Mouse (Mus musculus) 416B (cell line): ENCODE measurements around the gene Enpp1.
"Not testable (repeated sequence)": the region's sequence is repeated elsewhere in the genome, so short reads cannot be mapped to it uniquely, and the experiment has no call there.

Source experiments
- DNase-seq: peaks from one replicate; pipeline ENCODE4 v3.0.0; 2011; ENCODE audit warnings: low read depth

The Enpp1 gene

DNA sequence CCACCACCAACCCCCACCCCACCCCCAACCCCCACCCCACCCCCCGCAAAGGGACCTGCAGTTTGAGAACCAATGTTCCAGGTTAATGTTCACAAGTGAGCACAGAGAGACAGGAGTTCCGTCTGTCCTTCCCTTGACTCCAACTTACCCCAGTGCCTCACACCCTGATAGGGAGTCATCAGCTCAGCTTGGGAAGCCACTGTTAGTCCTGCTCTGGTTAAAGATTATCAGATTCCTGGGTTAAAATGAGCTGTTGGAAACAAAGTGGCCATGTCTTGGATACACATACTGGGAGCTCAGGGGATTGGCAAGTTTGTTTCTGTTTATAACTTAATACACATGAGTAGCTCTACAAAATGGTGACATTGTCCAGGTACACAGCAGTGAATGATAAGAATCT, 75.0 kb downstream of the Enpp1 start:
- DNase-seq, result no peak

DNA sequence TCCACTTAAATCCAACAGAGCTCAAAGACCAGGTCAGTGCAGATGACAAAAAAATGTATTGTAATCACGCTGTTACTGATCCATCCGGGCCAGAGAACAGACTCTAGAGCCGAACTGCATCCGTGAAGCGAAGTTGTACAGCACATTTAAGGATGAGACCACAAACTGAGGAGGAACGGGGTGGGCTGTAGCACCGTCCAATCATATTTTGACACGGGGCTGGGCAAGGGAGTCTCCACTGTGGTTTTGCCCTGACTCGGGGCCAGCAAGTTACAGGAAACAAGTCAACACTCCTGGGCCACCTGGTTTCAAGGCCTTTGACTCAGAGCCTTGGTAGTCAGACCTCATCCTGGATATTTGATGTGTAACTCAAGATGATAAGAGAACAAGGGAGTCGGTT, 76.1 kb downstream of the Enpp1 start:
- DNase-seq, result peak; percentile 98

DNA sequence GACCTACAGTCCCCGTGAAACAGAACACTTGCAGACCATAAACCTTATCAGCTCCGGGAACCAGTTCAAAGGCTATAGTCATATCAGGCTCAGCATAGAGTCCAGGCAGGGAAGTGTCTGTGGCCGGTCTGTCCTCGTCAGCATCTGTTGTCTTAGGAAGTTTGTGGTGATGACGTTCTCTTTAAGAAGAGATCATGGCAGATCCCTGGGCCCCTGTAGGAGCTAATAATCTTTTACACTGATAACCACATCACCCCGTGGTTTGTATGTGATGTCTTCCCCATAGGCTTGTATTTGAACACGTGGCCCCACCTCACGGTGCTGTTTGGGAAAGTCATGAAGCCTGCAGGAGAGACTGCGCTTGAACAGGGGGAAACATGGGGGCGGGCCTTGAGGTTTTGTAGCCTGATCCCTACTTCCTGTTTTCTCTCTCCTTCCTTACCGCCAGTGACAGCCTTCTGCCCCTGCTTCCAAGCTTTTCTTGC, 76.6 kb downstream of the Enpp1 start:
- peak; percentile 97 for DNase-seq

DNA sequence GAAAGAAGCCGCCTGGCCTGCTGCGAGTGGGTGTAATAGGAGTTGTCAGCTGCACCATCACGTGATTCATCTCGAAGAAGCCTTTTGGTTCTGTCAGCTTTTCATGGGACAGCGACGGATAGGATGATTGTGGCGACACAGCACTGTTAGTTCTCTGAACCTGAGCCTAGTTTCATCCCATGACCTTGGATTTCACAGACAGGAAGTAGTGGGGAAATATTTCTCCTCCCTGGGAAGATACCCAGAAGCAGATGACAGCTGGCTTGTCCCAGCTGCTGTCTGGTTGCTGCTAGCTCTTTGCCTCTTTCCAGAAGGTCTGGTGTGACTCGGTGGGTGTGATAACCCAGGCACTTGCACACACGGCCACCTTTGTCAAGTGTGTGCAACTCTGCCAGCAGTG, 77.7 kb downstream of the Enpp1 start:
- DNase-seq, result peak; percentile 84

DNA sequence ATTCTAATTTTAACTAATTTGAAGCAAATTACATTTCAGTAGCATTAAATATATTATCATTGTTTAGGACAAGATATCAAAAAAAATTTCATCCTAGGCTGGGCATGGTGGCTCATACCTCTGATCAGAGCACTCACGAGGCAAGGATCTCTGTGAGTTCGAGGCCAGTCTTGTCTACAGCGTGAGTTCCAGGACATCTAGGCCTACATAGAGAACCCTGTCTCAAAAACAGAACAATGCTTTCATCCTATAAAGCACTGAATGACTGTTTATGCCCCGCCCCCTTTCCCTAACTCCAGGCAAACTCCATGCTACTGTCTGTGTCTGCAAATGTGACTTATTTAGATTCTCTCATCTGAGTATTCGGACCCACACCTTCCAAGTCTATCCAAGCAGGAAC, 80.8 kb downstream of the Enpp1 start:
- DNase-seq, result no peak

DNA sequence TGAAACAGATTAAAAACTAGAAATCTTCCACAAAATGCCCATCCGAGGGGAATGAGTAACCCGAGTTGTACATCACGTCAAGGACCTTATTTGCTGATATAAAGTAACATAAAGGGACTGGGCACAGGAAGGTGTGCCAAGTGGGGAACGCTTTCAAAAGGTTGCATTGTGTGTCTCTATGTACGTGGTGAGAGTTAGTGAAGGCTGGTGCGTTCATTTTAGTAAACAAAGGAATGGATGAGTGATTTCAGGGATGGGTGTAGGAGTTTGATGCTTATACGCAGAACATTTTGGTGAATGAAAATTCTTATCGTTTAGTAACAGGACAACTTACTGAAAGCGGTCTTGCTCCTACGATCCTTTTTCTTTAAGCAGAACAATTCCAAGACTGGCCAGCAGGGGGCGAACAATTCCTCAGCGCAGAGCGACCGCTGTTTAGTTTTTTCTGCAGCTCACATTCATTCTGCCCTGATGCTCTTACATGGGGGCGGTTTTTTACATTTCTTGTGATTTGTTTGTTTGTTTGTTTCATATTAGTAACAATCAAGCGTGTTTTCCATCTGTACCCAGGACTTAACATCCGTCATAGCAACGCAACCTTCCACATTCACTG, 81.4 kb downstream of the Enpp1 start:
- peak; percentile 79 for DNase-seq

DNA sequence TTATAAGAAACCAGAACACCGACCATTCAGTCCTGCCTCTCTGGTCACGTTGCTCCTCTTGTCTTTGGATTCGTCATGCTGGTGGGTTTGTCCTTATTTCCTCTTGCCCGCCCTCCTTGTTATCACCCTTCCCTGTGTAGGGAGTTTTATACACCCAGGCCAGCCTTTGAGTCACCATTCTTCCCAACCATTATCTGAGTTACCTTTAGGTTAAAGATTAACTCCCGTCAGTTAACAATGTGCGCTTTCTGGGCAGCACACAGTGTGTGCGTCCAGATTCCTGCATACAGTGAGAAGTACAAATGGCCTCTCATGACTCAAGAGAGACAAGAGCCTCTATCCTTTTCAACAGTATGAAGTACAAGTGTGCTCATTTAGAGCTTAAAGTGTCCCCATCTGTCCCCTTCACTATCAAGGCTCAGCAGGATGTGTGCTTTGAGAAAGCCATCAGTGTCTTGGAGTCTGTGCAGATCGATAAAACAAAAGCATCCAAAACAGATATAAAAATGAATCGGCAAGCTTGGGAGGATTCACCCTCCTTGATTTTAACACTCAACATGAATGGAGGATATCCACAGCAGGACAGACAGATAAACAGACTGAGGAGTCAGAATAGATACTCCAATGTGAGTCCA, 82.8 kb downstream of the Enpp1 start:
- DNase-seq, result no peak

DNA sequence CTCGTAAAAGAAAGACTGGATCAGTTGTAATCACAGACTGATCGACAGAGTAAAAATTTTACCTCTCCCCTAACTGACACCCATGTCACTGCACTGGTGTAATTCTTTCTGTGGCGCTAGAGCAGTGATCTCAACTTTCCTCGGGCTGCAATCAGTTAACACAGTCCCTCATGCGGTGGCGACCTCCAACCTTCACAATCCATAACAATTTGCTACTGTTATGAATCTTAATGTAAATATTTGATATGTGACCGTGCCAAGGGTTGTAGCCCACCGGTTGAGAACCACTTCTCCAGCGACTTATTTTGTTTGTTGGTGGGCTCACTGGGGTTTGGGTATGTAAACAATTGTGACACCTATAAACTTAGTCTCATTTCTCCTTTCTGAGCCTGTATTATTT, 83.5 kb downstream of the Enpp1 start:
- no peak for DNase-seq

DNA sequence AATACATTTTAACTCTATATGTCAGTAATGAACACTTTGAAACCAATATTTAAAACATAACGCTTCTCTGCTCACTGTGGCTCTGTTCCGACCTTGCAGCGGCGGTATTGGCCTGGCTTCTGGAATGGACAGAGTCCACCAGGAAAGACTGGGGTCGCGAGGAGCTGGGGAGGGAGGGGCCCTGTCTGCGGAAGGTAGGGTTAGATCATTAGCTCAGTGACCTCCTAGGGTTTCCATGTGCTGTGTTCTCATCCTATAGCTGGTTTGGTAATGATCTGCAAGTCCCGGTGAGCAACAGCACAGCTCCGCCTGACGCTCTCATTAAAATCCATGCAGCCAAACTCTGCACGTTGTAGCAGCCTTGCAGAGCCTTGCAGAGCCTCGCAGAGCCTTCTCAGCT, 84.7 kb downstream of the Enpp1 start:
- no peak for DNase-seq

DNA sequence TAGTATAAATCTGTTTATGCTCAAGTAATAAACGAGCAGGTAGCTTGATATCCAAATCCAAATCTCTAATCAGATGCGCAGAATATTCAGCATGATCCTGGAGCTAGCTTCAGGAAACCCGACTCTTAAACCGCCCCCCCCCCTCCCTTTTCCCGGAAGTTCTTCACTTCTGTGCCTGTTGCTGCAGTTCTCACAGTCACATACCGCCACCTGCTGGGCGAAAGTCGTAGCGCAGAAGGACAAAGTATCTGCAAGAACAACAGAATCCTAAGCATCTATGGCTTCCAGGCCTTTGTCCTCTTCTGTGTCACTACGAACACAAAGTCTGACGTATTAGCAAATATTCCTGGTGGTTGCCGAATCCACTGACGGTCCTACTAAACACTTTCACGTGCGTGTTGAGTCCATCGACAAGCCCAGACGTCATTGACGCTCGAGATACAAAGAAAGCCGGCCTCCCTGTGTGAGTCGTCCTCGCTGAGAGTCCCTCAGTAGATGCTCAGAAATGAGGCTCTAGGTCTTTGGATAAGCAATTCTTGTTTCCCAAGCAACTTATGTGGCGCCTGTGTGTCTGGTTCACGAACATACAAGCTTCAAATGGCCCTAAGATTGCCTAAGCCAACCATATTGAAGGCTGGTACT, 86.8 kb downstream of the Enpp1 start:
- DNase-seq, result peak; percentile 86

DNA sequence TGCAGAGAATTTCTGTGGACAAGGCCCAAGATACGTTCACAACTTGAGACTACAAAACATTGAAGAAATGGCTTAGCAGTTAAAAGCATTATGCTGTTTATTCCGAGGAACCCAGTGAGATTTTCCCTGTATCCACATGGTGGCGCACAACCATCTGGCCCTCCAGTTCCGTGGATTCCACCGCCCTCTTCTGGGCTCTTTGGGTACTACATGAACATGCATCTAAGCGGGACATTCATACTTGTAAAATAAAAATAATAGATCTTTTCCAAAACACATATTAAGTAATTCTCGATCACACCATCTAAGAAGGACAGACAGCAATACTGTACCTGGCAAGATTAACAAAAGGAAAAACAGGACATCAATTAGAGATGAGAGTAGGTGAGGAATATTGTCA, 89.4 kb downstream of the Enpp1 start:
- DNase-seq, result peak; percentile 87

DNA sequence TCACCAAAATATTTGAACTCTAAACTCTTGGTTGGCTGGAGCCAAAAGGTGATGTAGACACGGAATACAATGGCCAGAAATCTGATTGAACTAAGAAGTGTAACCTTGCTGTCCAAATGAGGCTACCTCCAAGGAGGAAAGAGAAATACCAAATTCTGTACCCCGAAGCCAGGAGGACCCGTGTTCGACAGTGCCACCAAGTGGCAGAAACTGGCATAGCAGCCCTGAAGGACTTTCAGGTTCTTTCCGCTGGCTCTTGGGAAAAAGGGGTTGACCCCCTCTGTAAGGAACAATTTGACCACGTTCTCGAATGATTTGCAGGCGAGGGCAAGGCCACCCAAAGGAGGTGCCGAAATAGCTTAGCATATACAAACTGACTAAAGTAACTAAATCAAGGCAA, 90.4 kb downstream of the Enpp1 start:
- DNase-seq, result peak; percentile 62

DNA sequence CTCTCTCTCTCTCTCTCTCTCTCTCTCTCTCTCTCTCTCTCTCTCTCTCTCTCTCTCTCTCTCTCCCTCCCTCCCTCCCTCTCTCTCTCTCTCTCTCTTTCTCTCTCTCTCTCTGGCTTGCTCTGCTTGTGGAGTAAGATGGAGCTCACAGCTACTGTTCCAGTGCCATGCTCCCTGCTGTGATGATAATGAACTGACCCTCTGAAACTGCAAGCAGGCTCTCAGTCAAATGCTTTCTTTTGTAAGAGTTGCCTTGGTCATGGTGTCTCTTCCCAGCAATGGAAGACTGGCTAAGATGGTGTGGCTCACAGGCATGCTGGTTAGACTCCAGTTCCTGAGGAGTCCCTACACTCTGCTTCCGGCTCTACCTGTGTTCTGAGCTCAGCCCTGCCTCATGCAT, 95.4 kb downstream of the Enpp1 start:
- not testable (repeated sequence) for DNase-seq

DNA sequence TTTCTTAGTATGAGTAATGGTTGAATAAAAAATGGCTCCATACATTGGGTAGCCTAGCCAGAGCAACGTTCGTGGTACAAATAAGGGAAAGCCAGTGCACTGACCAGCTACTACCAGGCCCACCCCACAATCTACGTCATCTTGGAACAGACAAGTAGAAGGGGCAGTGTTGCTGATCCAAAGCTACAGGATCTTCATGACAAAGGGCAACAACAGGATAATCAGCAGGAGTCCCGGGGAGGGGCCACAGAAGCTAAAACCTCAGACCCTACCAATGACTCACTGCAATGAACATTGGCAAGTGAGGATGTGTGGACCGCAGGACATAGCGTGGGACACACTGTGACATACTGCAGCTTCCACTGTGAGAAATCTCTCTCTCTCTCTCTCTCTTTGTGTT, 96.2 kb downstream of the Enpp1 start:
- no peak for DNase-seq

DNA sequence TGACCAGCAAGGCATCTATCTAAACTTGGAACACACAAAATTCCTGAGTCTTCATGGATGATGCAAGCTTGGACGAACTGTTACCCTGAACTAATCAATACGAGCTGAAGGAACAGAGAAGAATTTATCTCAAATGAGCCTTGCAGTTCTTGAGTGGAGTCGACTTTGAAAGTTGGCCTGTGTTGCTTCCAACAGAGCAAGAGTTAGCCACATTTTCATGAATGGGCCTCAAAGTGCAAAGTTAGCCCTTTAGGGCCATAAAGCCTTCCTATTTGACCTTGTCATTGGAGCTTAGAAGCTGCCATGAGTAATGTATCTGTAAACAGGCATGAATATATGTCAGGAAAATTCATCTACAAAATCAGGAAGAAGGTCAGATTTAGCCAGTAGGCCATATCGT, 97.2 kb downstream of the Enpp1 start:
- DNase-seq, result no peak

DNA sequence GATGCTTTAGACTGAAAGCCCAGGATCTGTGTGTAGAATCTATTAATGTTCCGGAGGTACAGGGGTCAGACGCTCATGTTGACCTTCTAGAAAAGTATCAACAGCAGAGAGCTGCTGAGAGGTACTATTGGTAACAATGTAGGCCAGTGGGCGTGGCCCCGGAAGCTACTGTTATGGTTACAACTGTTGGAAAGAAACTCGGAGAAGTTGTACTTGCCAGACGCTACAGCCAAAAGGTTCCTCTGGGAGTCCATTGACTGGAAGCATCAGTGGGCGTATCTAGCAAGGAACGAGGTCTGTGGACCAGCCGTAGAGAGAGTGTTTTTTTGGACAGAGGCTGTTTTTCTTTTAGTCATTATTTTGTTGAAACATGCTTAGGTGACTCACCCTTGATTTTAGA, 102.2 kb downstream of the Enpp1 start:
- DNase-seq, result no peak

DNA sequence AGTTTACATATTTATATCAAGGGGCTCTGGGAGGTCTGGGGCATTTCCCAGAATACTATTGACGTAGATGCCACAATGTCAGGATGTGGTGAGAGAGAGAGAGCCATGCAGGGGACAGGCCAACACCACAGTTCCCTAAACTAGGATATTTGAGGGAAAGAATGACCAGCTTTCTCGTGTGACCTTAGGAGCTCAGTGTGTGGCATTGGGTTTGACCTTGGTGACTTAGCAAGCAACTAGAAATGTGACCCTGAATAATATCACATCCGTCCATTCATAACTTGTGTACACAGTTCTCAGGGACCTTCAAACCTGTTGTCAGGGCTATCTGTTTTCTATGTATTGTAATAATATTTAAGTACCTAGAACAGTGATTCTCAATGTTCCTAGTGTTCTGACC, 102.8 kb downstream of the Enpp1 start:
- DNase-seq, result no peak

DNA sequence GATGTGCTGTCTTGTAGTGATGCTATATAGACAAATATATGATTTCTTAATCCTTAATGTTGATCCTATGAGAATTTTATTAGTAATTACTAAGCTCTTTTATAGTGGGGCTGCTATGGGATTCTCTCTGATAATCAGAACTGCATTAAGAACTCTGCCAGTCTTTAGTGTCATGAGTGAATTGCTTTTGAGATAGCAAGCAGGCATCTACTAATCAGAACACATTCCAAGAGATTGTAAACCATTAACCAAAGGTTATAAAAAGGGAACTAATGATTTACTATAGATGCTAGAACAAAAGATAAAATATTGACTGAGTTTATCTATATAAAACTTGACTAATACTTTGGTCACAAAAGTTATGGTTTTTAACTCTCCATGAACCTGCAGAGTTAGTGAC, 108.2 kb downstream of the Enpp1 start:
- no peak for DNase-seq

DNA sequence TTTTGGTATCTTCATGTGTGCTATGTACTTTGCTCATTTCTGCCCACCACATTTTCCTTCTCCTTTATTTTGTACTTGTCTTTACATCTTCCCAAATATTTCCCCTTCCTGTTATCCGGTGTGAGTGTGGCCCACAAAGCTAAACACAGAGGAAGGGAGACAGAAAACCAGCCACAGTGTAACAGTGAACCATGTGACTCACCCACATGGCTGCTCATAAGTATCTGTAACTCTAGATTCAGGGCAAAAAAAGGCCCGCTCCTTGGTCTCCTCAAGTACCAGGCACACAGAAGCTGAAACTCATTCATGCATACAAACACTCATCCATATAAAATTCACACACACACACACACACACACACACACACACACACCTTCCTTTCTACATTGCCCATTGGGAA, 108.9 kb downstream of the Enpp1 start:
- DNase-seq, result no peak

DNA sequence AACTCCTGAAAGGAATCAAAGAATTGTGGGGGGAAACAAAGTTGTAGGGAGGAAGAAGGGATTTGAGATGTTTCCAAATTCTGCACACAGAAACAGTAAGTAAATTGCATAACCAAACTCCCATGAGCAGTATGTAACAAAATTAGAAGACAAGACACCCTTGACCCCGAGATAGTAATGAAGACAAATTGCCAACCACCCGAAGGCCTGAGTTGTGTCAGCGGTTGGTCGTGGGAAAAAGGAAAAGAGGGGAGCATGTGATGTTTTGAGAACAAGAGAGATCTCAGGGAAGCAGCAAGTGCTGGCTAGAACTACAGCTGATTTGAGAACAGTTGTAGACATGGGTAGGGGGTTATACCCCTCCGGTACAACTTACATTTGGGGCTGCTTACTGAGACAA, 112.2 kb downstream of the Enpp1 start:
- no peak for DNase-seq

DNA sequence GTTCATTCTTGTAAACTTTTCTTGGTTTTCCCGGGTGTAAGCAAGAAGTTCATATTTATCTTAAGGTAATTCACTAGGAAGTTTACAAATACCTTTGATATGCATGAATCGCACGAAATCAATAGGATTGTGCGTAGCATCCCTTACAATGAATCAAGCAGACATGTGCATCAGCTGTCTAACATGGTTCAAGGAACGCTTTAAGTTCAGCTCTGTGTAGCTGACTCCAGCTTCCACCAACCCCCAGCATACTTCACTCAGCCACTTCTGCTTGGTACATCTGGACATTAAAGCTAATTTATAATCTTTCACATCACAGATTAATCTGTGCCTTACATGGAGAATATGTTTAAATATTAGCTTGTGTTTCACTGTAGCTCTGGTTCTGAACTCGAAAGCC, 113.3 kb downstream of the Enpp1 start:
- DNase-seq, result no peak

DNA sequence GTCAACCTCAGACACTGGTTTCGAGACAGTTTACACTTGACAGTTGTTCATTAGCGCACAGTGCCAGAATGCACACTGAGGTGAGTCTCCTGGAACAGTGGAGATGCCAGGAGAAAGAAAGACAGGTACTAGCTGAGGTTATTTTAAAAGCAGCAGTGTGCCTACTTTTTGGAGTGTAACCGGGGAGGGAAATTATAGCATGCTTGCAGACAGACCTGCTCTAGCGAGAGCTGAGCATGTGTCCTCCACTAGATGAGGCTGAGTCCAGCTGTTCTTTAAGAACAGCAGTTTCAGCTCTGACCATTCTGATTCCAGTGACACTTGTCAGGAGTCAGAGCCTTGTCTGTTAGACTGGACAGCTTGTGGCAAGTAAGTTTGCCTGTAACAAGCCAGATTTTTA, 114.2 kb downstream of the Enpp1 start:
- DNase-seq, result no peak

DNA sequence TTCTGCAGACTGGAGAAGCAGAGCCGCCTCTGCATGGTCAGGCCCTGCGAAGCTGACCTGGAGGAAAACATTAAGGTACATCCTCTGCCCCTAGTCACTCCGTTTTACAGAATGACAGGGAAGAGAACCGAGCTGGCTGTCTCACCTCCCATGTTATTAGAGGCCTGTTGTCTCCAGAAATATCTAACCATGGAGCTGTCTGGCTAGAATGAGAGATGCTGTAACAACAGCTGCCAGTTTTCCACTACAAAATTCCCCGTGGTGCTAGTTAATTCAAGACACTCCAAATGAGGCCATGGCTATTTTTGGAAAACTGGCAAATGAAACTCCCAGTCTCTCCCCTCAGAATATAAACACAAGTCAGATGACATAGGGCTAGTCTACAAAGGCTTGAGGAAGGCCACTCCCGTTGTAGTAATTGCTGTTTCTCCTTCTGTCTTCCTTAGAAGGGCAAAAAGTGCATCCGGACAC, 115.1 kb downstream of the Enpp1 start:
- no peak for DNase-seq
